Mouse (Mus musculus): ENCODE measurements around the gene Atr. TPM values are rescaled to one million over a fixed set of nuclear protein-coding genes. Genes with fewer than 3 reads are reported as not detected.
A peak's percentile ranks its signal among the peaks of the same experiment; 100 is the strongest.

Gene Atr
- total and polyA plus RNA-seq, 2 experiments from 2014 or later = 5.6 to 15.9 TPM

- no peak overlapping the region for H3K4me3 ChIP-seq (ENCODE audit: low read depth, low read length)
- H3K27me3 ChIP-seq (ENCODE audit: control insufficient read depth, insufficient read depth, low read length) = no peaks in the 10 kb centered on the region
- 50% methylated on average over 4 of the region's 4 CpGs for WGBS
- no peaks in the 10 kb centered on the region for H3K9me3 ChIP-seq (replicated peaks; ENCODE audit: control insufficient read depth, low read length)
- H3K4me1 ChIP-seq (ENCODE audit: control insufficient read depth, insufficient read depth) = no peaks in the 10 kb centered on the region
- ATAC-seq (ENCODE audit: insufficient read depth, low read depth) (no peak), DNase-seq (ENCODE audit: low spot score) (no peak)
- H3K36me3 ChIP-seq (replicated peaks; ENCODE audit: control insufficient read depth, insufficient read depth, low read length) = no peaks in the 10 kb centered on the region
- no peak overlapping the region for H3K4me2 ChIP-seq (ENCODE audit: low read depth, low read length)
- H3K9ac ChIP-seq (replicated peaks; ENCODE audit: low read depth, low read length) = no peak overlapping the region
- no peak for TF ChIP-seq CTCF (IDR thresholded peaks at IDR 0.05; ENCODE audit: low read depth)
- TF ChIP-seq EP300 (IDR thresholded peaks at IDR 0.05; ENCODE audit: low read depth) = no peak
- H3K27ac ChIP-seq (ENCODE audit: low read depth) = 0 out of 2 replicates have a peak overlapping the region, but pooled peaks have one; percentile 7
Measured at GRCm38 (mm10) chr9:95856004-95856403, 1.4 kb upstream of the Atr start.

DNA sequence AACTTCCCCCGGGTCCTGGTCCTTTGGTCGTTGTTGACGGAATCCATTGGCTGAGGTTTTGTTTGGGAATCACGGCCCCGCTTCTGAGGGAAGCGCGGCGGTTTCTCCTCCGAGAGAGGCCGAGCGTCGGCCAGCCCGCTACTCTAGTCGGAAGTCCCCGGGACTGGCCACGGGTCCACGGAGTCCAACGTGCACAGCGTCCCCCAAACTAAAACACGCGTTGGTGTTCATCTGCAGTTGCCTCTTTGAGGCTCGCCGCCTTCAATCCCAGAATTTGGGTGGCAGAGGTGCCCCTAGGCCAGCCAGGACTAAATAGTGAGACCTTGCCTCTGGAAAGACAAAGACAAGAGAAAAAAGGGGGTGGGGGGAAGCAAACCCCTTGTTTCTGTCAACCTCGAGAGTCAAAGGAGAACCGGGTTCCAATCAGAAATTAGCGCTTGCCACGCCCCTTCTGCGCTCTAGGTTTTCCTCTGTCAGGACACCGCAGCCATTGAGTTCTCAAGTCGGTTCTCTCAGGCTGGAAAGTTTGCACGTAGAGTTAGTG, 702 bp downstream of the Atr start:
- no peaks in the 10 kb centered on the region for H3K9me3 ChIP-seq (replicated peaks; ENCODE audit: control insufficient read depth, low read length)
- WGBS = under 1% methylated on average over 31 of the region's 31 CpGs
- peak overlapping the region; percentile 72 for H3K27ac ChIP-seq (ENCODE audit: low read depth)
- H3K9ac ChIP-seq (replicated peaks; ENCODE audit: low read depth, low read length) = peak overlapping the region; percentile 68
- H3K36me3 ChIP-seq (replicated peaks; ENCODE audit: control insufficient read depth, insufficient read depth, low read length) = peaks cover 6% of the 10 kb centered on the region; the same call in 1 of the 2 replicates
- H3K4me3 ChIP-seq (ENCODE audit: low read depth, low read length) = peak overlapping the region; percentile 80
- no peak for TF ChIP-seq EP300 (IDR thresholded peaks at IDR 0.05; ENCODE audit: low read depth)
- TF ChIP-seq CTCF (IDR thresholded peaks at IDR 0.05; ENCODE audit: low read depth) = no peak
- no peaks in the 10 kb centered on the region for H3K4me1 ChIP-seq (ENCODE audit: control insufficient read depth, insufficient read depth)
- no peaks in the 10 kb centered on the region for H3K27me3 ChIP-seq (ENCODE audit: control insufficient read depth, insufficient read depth, low read length)
- peak; percentile 28; the same call in 1 of the 2 replicates for ATAC-seq (ENCODE audit: insufficient read depth, low read depth)
- peak overlapping the region; percentile 69 for H3K4me2 ChIP-seq (ENCODE audit: low read depth, low read length)
- peak; percentile 67 for DNase-seq (ENCODE audit: low spot score)

DNA sequence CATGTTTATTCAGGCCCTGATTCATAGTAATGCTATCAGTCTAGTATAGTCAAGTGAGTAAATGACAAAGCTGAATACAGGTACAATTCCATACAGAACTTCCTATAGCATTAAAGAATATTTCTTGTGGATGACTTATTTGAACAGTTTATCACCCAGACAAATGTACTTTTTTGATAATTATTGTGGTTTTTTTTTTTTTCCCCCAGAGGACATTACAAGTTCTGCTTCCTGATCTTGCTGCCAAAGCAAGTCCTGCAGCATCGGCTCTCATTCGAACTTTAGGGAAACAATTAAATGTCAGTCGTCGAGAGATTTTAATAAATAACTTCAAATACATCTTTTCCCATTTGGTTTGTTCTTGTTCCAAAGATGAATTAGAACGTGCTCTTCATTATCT, 20.8 kb downstream of the Atr start:
- no peak for TF ChIP-seq CTCF (IDR thresholded peaks at IDR 0.05; ENCODE audit: low read depth)
- Histone ChIP-seq H3K36me3 (replicated peaks; ENCODE audit: control insufficient read depth, insufficient read depth, low read length) (peaks cover 24% of the 10 kb centered on the region), H3K9me3 (replicated peaks; ENCODE audit: control insufficient read depth, low read length) (no peaks in the 10 kb centered on the region), H3K4me3 (ENCODE audit: low read depth, low read length) (no peak overlapping the region), H3K27ac (ENCODE audit: low read depth) (no peak overlapping the region), H3K9ac (replicated peaks; ENCODE audit: low read depth, low read length) (no peak overlapping the region), H3K27me3 (ENCODE audit: control insufficient read depth, insufficient read depth, low read length) (no peaks in the 10 kb centered on the region), H3K4me2 (ENCODE audit: low read depth, low read length) (no peak overlapping the region), H3K4me1 (ENCODE audit: control insufficient read depth, insufficient read depth) (no peaks in the 10 kb centered on the region)
- ATAC-seq (ENCODE audit: insufficient read depth, low read depth) (no peak), DNase-seq (ENCODE audit: low spot score) (no peak)
- WGBS = 91% methylated on average over 5 of the region's 5 CpGs

DNA sequence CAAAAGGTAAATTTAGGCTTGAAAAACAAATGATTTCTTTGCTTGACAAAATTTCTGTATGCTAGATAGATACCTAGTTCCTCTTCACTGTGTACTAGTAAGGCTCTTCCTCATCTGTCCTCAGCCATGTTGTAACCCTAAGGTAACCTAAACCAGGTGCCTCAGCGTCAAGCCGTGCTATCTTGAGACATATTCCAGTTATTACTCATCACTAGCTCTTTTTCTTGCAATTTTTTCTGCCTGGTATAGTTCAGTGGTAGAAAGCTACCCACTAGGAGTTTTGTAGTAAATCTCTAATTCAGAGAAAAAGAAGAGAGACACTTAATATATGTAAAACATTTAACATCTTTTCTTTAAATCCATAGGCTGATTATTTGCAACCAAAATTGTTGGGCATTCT, 25.4 kb downstream of the Atr start:
- 84% methylated on average over 2 of the region's 2 CpGs for WGBS
- ATAC-seq (ENCODE audit: insufficient read depth, low read depth) (no peak), DNase-seq (ENCODE audit: low spot score) (no peak)
- no peaks in the 10 kb centered on the region for H3K9me3 ChIP-seq (replicated peaks; ENCODE audit: control insufficient read depth, low read length)
- H3K4me1 ChIP-seq (ENCODE audit: control insufficient read depth, insufficient read depth) = no peaks in the 10 kb centered on the region
- H3K36me3 ChIP-seq (replicated peaks; ENCODE audit: control insufficient read depth, insufficient read depth, low read length) = peaks cover 22% of the 10 kb centered on the region
- no peak overlapping the region for H3K27ac ChIP-seq (ENCODE audit: low read depth)
- no peak overlapping the region for H3K4me3 ChIP-seq (ENCODE audit: low read depth, low read length)
- H3K9ac ChIP-seq (replicated peaks; ENCODE audit: low read depth, low read length) = no peak overlapping the region
- no peak overlapping the region for H3K4me2 ChIP-seq (ENCODE audit: low read depth, low read length)
- no peaks in the 10 kb centered on the region for H3K27me3 ChIP-seq (ENCODE audit: control insufficient read depth, insufficient read depth, low read length)
- no peak for TF ChIP-seq CTCF (IDR thresholded peaks at IDR 0.05; ENCODE audit: low read depth)
- TF ChIP-seq EP300 (IDR thresholded peaks at IDR 0.05; ENCODE audit: low read depth) = no peak

GRCm38 (mm10) chr9:95897392-95897791, 40.0 kb downstream of the Atr start:
- Histone ChIP-seq H3K9me3 (replicated peaks; ENCODE audit: control insufficient read depth, low read length) (no peaks in the 10 kb centered on the region), H3K4me3 (ENCODE audit: low read depth, low read length) (no peak overlapping the region), H3K4me1 (ENCODE audit: control insufficient read depth, insufficient read depth) (no peaks in the 10 kb centered on the region; the same call in 1 of the 2 replicates), H3K36me3 (replicated peaks; ENCODE audit: control insufficient read depth, insufficient read depth, low read length) (peaks cover 22% of the 10 kb centered on the region), H3K9ac (replicated peaks; ENCODE audit: low read depth, low read length) (no peak overlapping the region), H3K4me2 (ENCODE audit: low read depth, low read length) (no peak overlapping the region), H3K27me3 (ENCODE audit: control insufficient read depth, insufficient read depth, low read length) (no peaks in the 10 kb centered on the region), H3K27ac (ENCODE audit: low read depth) (no peak overlapping the region)
- TF ChIP-seq EP300 (IDR thresholded peaks at IDR 0.05; ENCODE audit: low read depth) (no peak), CTCF (IDR thresholded peaks at IDR 0.05; ENCODE audit: low read depth) (no peak)
- DNase-seq (ENCODE audit: low spot score) (no peak), ATAC-seq (ENCODE audit: insufficient read depth, low read depth) (no peak)
- WGBS = 36% methylated on average over 5 of the region's 5 CpGs

- no peak overlapping the region for H3K4me3 ChIP-seq (ENCODE audit: low read depth, low read length)
- no peaks in the 10 kb centered on the region for H3K9me3 ChIP-seq (replicated peaks; ENCODE audit: control insufficient read depth, low read length)
- peaks cover 10% of the 10 kb centered on the region for H3K36me3 ChIP-seq (replicated peaks; ENCODE audit: control insufficient read depth, insufficient read depth, low read length)
- H3K4me1 ChIP-seq (ENCODE audit: control insufficient read depth, insufficient read depth) = no peaks in the 10 kb centered on the region
- no peak overlapping the region for H3K4me2 ChIP-seq (ENCODE audit: low read depth, low read length)
- no peak overlapping the region for H3K27ac ChIP-seq (ENCODE audit: low read depth)
- H3K27me3 ChIP-seq (ENCODE audit: control insufficient read depth, insufficient read depth, low read length) = no peaks in the 10 kb centered on the region
- no peak for ATAC-seq (ENCODE audit: insufficient read depth, low read depth)
- TF ChIP-seq EP300 (IDR thresholded peaks at IDR 0.05; ENCODE audit: low read depth) (no peak), CTCF (IDR thresholded peaks at IDR 0.05; ENCODE audit: low read depth) (no peak)
- no peak for DNase-seq (ENCODE audit: low spot score)
- H3K9ac ChIP-seq (replicated peaks; ENCODE audit: low read depth, low read length) = no peak overlapping the region
Measured at GRCm38 (mm10) chr9:95932855-95933254, 75.5 kb downstream of the Atr start.

Measured in heart, postnatal 0 days (tissue).